Mouse (Mus musculus) CH12.LX (cell line): ENCODE data around the gene Ndrg2.

ENCODE experiments used
- GABPA ChIP-seq: IDR thresholded peaks from 2 replicates; pipeline ENCODE4 v1.6.1; 2012; ENCODE audit warnings: low read depth, low read length, improper control_type of control experiment, inconsistent platforms; ENCODE audit not compliant: insufficient replicate concordance
- MEF2A ChIP-seq: IDR thresholded peaks from 2 replicates; pipeline ENCODE4 v1.6.1; 2014; ENCODE audit warnings: low read depth, mild to moderate bottlenecking, inconsistent platforms, low read length, improper control_type of control experiment, borderline replicate concordance
- POLR2A ChIP-seq: IDR thresholded peaks from 2 replicates; pipeline ENCODE4 v1.6.1; 2011; ENCODE audit warnings: low read depth, mild to moderate bottlenecking, improper control_type of control experiment, low read length
- USF1 ChIP-seq: IDR thresholded peaks from 2 replicates; pipeline ENCODE4 v1.6.1; 2014; ENCODE audit warnings: low read depth, mild to moderate bottlenecking, inconsistent platforms, low read length, improper control_type of control experiment

DNA sequence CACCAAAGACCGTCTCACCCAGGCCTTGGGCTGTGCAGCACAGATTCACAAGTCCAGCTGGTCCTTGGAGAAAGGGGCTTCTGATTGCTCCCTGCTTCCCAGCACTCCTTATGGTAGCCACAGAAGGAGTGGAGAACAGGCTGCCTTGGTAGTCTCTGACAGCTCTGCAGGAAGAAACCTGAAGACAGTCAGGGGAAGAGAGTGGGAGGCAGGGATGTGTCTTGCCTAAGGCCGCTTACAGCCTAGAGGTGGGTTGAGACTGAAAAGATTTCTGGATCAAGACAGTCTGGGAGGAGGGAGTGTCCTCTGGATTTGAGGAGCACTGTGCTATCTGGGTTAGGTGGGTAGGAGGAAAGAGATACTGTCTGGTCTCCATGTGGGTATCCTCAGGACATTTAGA is 9.0 kb upstream of the Ndrg2 start:
- TF ChIP-seq GABPA = no peak
- no peak for TF ChIP-seq MEF2A
- TF ChIP-seq POLR2A = no peak
- TF ChIP-seq USF1 = no peak
